Mouse (Mus musculus): ENCODE measurements at regions not wholly inside any gene's neighbourhood (a gene's known extent, or its start where the extent isn't known, plus 50 kb on each side); places are given as distances from the start of the nearest gene placed in this dataset.

- Histone ChIP-seq H3K36me3 (ENCODE audit: control insufficient read depth, insufficient read depth) (no peaks in the 10 kb centered on the region), H3K4me2 (ENCODE audit: low read depth) (peak overlapping the region; percentile 55), H3ac (ENCODE audit: control insufficient read depth, insufficient read length) (no peak overlapping the region), H3K27me3 (ENCODE audit: control insufficient read depth, insufficient read depth, insufficient read length) (no peaks in the 10 kb centered on the region), H3K4me3 (no peak overlapping the region), H3K79me2 (ENCODE audit: control insufficient read depth, insufficient read depth) (no peaks in the 10 kb centered on the region)
- no peak for TF ChIP-seq USF1 (IDR thresholded peaks at IDR 0.05; ENCODE audit: low read depth)
- no peak for TF ChIP-seq MAX (IDR thresholded peaks at IDR 0.05; ENCODE audit: low read depth)
- TF ChIP-seq REST (IDR thresholded peaks at IDR 0.05; ENCODE audit: insufficient read depth, insufficient read length): no peak
Measured at GRCm38 (mm10) chr15:61241741-61242140, 318.9 kb upstream of the A1bg start.

- Histone ChIP-seq H3K4me3 (no peak overlapping the region), H3K27me3 (ENCODE audit: control insufficient read depth, insufficient read depth, insufficient read length) (no peaks in the 10 kb centered on the region), H3ac (ENCODE audit: control insufficient read depth, insufficient read length) (no peak overlapping the region), H3K36me3 (ENCODE audit: control insufficient read depth, insufficient read depth) (no peaks in the 10 kb centered on the region), H3K79me2 (ENCODE audit: control insufficient read depth, insufficient read depth) (no peaks in the 10 kb centered on the region), H3K4me2 (ENCODE audit: low read depth) (no peak overlapping the region)
- TF ChIP-seq POLR2A (IDR thresholded peaks at IDR 0.05; ENCODE audit: insufficient read length, low read depth): no peak
- TF ChIP-seq SRF (IDR thresholded peaks at IDR 0.05; ENCODE audit: control insufficient read depth, insufficient read length, low read depth): no peak
- TF ChIP-seq TCF12 (IDR thresholded peaks at IDR 0.05; ENCODE audit: insufficient read depth, poor library complexity, severe bottlenecking): no peak
- TF ChIP-seq MAX (IDR thresholded peaks at IDR 0.05; ENCODE audit: low read depth): no peak
- TF ChIP-seq REST (IDR thresholded peaks at IDR 0.05; ENCODE audit: insufficient read depth, insufficient read length): no peak
- TF ChIP-seq MYOG (IDR thresholded peaks at IDR 0.05; ENCODE audit: control insufficient read depth in 1 of 3, insufficient read depth in 1 of 3, insufficient read length in 2 of 3, low read depth in 2 of 3): no peak
- TF ChIP-seq CEBPB (IDR thresholded peaks at IDR 0.05; ENCODE audit: insufficient read depth, poor library complexity, severe bottlenecking): no peak
- TF ChIP-seq POLR2AphosphoS2 (IDR thresholded peaks at IDR 0.05; ENCODE audit: insufficient read length, low read depth): no peak
- TF ChIP-seq TCF3 (IDR thresholded peaks at IDR 0.05; ENCODE audit: insufficient read length, low read depth): no peak
- no peak for TF ChIP-seq USF1 (IDR thresholded peaks at IDR 0.05; ENCODE audit: low read depth)
Measured at GRCm38 (mm10) chr15:61240344-61240743, 317.5 kb upstream of the A1bg start.

- H3K36me3 ChIP-seq (ENCODE audit: control insufficient read depth, insufficient read depth): no peaks in the 10 kb centered on the region
- H3K79me2 ChIP-seq (ENCODE audit: control insufficient read depth, insufficient read depth): no peaks in the 10 kb centered on the region
- H3ac ChIP-seq (ENCODE audit: control insufficient read depth, insufficient read length): no peak overlapping the region
- H3K27me3 ChIP-seq (ENCODE audit: control insufficient read depth, insufficient read depth, insufficient read length): no peaks in the 10 kb centered on the region
- no peak overlapping the region for H3K4me3 ChIP-seq
- H3K4me2 ChIP-seq (ENCODE audit: low read depth): no peak overlapping the region
- TF ChIP-seq POLR2AphosphoS2 (IDR thresholded peaks at IDR 0.05; ENCODE audit: insufficient read length, low read depth) (no peak), POLR2A (IDR thresholded peaks at IDR 0.05; ENCODE audit: insufficient read length, low read depth) (no peak), CEBPB (IDR thresholded peaks at IDR 0.05; ENCODE audit: insufficient read depth, poor library complexity, severe bottlenecking) (no peak), MAX (IDR thresholded peaks at IDR 0.05; ENCODE audit: low read depth) (no peak), E2F4 (IDR thresholded peaks at IDR 0.05; ENCODE audit: insufficient read depth) (no peak), USF1 (IDR thresholded peaks at IDR 0.05; ENCODE audit: low read depth) (no peak), SRF (IDR thresholded peaks at IDR 0.05; ENCODE audit: control insufficient read depth, insufficient read length, low read depth) (no peak), MYOD1 (IDR thresholded peaks at IDR 0.05; ENCODE audit: control insufficient read depth in 1 of 3, insufficient read length in 2 of 3, low read depth in 2 of 3) (no peak), REST (IDR thresholded peaks at IDR 0.05; ENCODE audit: insufficient read depth, insufficient read length) (no peak)
Measured at GRCm38 (mm10) chr15:61239414-61239813, 316.6 kb upstream of the A1bg start.

- H3K4me3 ChIP-seq: no peak overlapping the region
- TF ChIP-seq TCF12 (IDR thresholded peaks at IDR 0.05; ENCODE audit: insufficient read depth, poor library complexity, severe bottlenecking): no peak
- no peak for TF ChIP-seq POLR2AphosphoS2 (IDR thresholded peaks at IDR 0.05; ENCODE audit: insufficient read length, low read depth)
- TF ChIP-seq REST (IDR thresholded peaks at IDR 0.05; ENCODE audit: insufficient read depth, insufficient read length): no peak
- TF ChIP-seq USF1 (IDR thresholded peaks at IDR 0.05; ENCODE audit: low read depth): no peak
- no peak for TF ChIP-seq CEBPB (IDR thresholded peaks at IDR 0.05; ENCODE audit: insufficient read depth, poor library complexity, severe bottlenecking)
- TF ChIP-seq TCF3 (IDR thresholded peaks at IDR 0.05; ENCODE audit: insufficient read length, low read depth): no peak
- no peak for TF ChIP-seq MYOD1 (IDR thresholded peaks at IDR 0.05; ENCODE audit: control insufficient read depth in 1 of 3, insufficient read length in 2 of 3, low read depth in 2 of 3)
- TF ChIP-seq E2F4 (IDR thresholded peaks at IDR 0.05; ENCODE audit: insufficient read depth): no peak
- no peak for TF ChIP-seq MAX (IDR thresholded peaks at IDR 0.05; ENCODE audit: low read depth)
- no peak for TF ChIP-seq MYOG (IDR thresholded peaks at IDR 0.05; ENCODE audit: control insufficient read depth in 1 of 3, insufficient read depth in 1 of 3, insufficient read length in 2 of 3, low read depth in 2 of 3)
- TF ChIP-seq POLR2A (IDR thresholded peaks at IDR 0.05; ENCODE audit: insufficient read length, low read depth): no peak
- TF ChIP-seq SRF (IDR thresholded peaks at IDR 0.05; ENCODE audit: control insufficient read depth, insufficient read length, low read depth): no peak
- no peak overlapping the region for H3ac ChIP-seq (ENCODE audit: control insufficient read depth, insufficient read length)
- no peaks in the 10 kb centered on the region for H3K27me3 ChIP-seq (ENCODE audit: control insufficient read depth, insufficient read depth, insufficient read length)
- no peaks in the 10 kb centered on the region for H3K36me3 ChIP-seq (ENCODE audit: control insufficient read depth, insufficient read depth)
- H3K79me2 ChIP-seq (ENCODE audit: control insufficient read depth, insufficient read depth): no peaks in the 10 kb centered on the region
- H3K4me2 ChIP-seq (ENCODE audit: low read depth): no peak overlapping the region
Measured at GRCm38 (mm10) chr15:61238996-61239395, 316.2 kb upstream of the A1bg start.

- Histone ChIP-seq H3ac (ENCODE audit: control insufficient read depth, insufficient read length) (no peak overlapping the region), H3K36me3 (ENCODE audit: control insufficient read depth, insufficient read depth) (no peaks in the 10 kb centered on the region), H3K4me2 (ENCODE audit: low read depth) (no peak overlapping the region), H3K27me3 (ENCODE audit: control insufficient read depth, insufficient read depth, insufficient read length) (no peaks in the 10 kb centered on the region), H3K4me3 (no peak overlapping the region), H3K79me2 (ENCODE audit: control insufficient read depth, insufficient read depth) (no peaks in the 10 kb centered on the region)
- TF ChIP-seq E2F4 (IDR thresholded peaks at IDR 0.05; ENCODE audit: insufficient read depth) (no peak), MYOG (IDR thresholded peaks at IDR 0.05; ENCODE audit: control insufficient read depth in 1 of 3, insufficient read depth in 1 of 3, insufficient read length in 2 of 3, low read depth in 2 of 3) (no peak), MAX (IDR thresholded peaks at IDR 0.05; ENCODE audit: low read depth) (no peak), POLR2AphosphoS2 (IDR thresholded peaks at IDR 0.05; ENCODE audit: insufficient read length, low read depth) (no peak), TCF3 (IDR thresholded peaks at IDR 0.05; ENCODE audit: insufficient read length, low read depth) (no peak), TCF12 (IDR thresholded peaks at IDR 0.05; ENCODE audit: insufficient read depth, poor library complexity, severe bottlenecking) (no peak), USF1 (IDR thresholded peaks at IDR 0.05; ENCODE audit: low read depth) (no peak), MYOD1 (IDR thresholded peaks at IDR 0.05; ENCODE audit: control insufficient read depth in 1 of 3, insufficient read length in 2 of 3, low read depth in 2 of 3) (no peak), REST (IDR thresholded peaks at IDR 0.05; ENCODE audit: insufficient read depth, insufficient read length) (no peak), CEBPB (IDR thresholded peaks at IDR 0.05; ENCODE audit: insufficient read depth, poor library complexity, severe bottlenecking) (no peak), SRF (IDR thresholded peaks at IDR 0.05; ENCODE audit: control insufficient read depth, insufficient read length, low read depth) (no peak), POLR2A (IDR thresholded peaks at IDR 0.05; ENCODE audit: insufficient read length, low read depth) (no peak)
Measured at GRCm38 (mm10) chr15:61229579-61229978, 306.8 kb upstream of the A1bg start.

Data from myocyte (in vitro differentiated cells).